16 mouse cellular contexts compared by ENCODE assay signal in genomic region chr8:10606028-10606815, GRCm38 (mm10).
DNase-seq lines count a peak whose midpoint lies in the region; ATAC-seq and TF ChIP-seq lines count a peak whose summit lies in the region.
"Had no signal": no experiment of that assay in that cellular context is flagged by ENCODE, and none has a peak within 500 bp of the region (broad histone marks: within the 10 kb centered on the region; RNA-seq: fewer than 3 reads in every experiment).

No protein-coding gene starts in this region.

- no peaks in the 10 kb centered on the region for H3K9me3 ChIP-seq in lung, embryonic 14.5 days (ENCODE audit: low read depth, low read length)
- no peaks in the 10 kb centered on the region for H3K9me3 ChIP-seq in neural tube, embryonic 15.5 days (replicated peaks)
- H3K9me3 ChIP-seq: embryonic facial prominence, embryonic 15.5 days; heart, embryonic 13.5 days; lung, embryonic 15.5 days had no signal

- H3K36me3 ChIP-seq in lung, embryonic 14.5 days (ENCODE audit: insufficient read depth), result no peaks in the 10 kb centered on the region
- no peaks in the 10 kb centered on the region for H3K36me3 ChIP-seq in neural tube, embryonic 15.5 days
- H3K36me3 ChIP-seq: embryonic facial prominence, embryonic 15.5 days; heart, embryonic 13.5 days; lung, embryonic 15.5 days had no signal

- DNase-seq in adrenal gland, postnatal 10 days, result peak; percentile 10
- DNase-seq in adrenal gland, adult 8-10 months, result no peak
- DNase-seq in lung, embryonic 14.5 days, result peak; percentile 45
- no peak for DNase-seq in lung, postnatal 25 days (ENCODE audit: low spot score)
- peak; percentile 54 for DNase-seq in kidney, postnatal 10 days
- DNase-seq in right cerebral cortex, adult 2 months (ENCODE audit: low spot score in 2 of 2), result no peak
- no peak for DNase-seq in cerebellum, adult 9-10 months
- DNase-seq: B cell, adult 2 months; right cerebral cortex, adult 18-20 months; thymus, postnatal 36 days had no signal

- no peak overlapping the region for H3K27ac ChIP-seq in lung, embryonic 14.5 days (ENCODE audit: low read depth)
- peak overlapping the region; percentile 52; the same call in 1 of the 2 replicates for H3K27ac ChIP-seq in neural tube, embryonic 15.5 days (replicated peaks)
- H3K27ac ChIP-seq: embryonic facial prominence, embryonic 15.5 days; heart, embryonic 13.5 days; lung, embryonic 15.5 days had no signal

- WGBS in lung, embryonic 14.5 days, result 32% methylated on average over 12 of the region's 12 CpGs
- WGBS in neural tube, embryonic 15.5 days, result 10% methylated on average over 12 of the region's 12 CpGs

- no peak for TF ChIP-seq CTCF in lung, embryonic 14.5 days (IDR thresholded peaks at IDR 0.05; ENCODE audit: low read depth)

- no peak for ATAC-seq in lung, embryonic 14.5 days (ENCODE audit: insufficient read depth)
- peak; percentile 43; the same call in 1 of the 2 replicates for ATAC-seq in neural tube, embryonic 15.5 days (ENCODE audit: low FRiP score)
- ATAC-seq: intestine, postnatal 0 days; midbrain, embryonic 16.5 days had no signal

- no peaks in the 10 kb centered on the region for H3K4me1 ChIP-seq in lung, embryonic 14.5 days (ENCODE audit: insufficient read depth)
- H3K4me1 ChIP-seq in neural tube, embryonic 15.5 days, result peaks cover 33% of the 10 kb centered on the region
- H3K4me1 ChIP-seq: lung, embryonic 15.5 days had no signal

- H3K4me2 ChIP-seq in lung, embryonic 14.5 days, result no peak overlapping the region
- H3K4me2 ChIP-seq in neural tube, embryonic 15.5 days, result no peak overlapping the region
- H3K4me2 ChIP-seq: embryonic facial prominence, embryonic 15.5 days; heart, embryonic 13.5 days; lung, embryonic 15.5 days had no signal

- no peaks in the 10 kb centered on the region for H3K27me3 ChIP-seq in lung, embryonic 14.5 days (ENCODE audit: insufficient read depth, low read length)
- H3K27me3 ChIP-seq in neural tube, embryonic 15.5 days (replicated peaks), result no peaks in the 10 kb centered on the region; the same call in 1 of the 2 replicates
- H3K27me3 ChIP-seq: embryonic facial prominence, embryonic 15.5 days; heart, embryonic 13.5 days; lung, embryonic 15.5 days had no signal

- H3K9ac ChIP-seq in lung, embryonic 14.5 days, result no peak overlapping the region
- H3K9ac ChIP-seq in neural tube, embryonic 15.5 days (replicated peaks), result no peak overlapping the region
- H3K9ac ChIP-seq: embryonic facial prominence, embryonic 15.5 days; heart, embryonic 13.5 days; lung, embryonic 15.5 days had no signal

- no peak overlapping the region for H3K4me3 ChIP-seq in lung, embryonic 14.5 days (ENCODE audit: low read depth, low read length)
- no peak overlapping the region for H3K4me3 ChIP-seq in neural tube, embryonic 15.5 days (replicated peaks)
- H3K4me3 ChIP-seq: embryonic facial prominence, embryonic 15.5 days; heart, embryonic 13.5 days; lung, embryonic 15.5 days had no signal

Comparison
In these comparisons a context has a peak if more than half of its experiments do, and no peak if none do; other contexts are left out.
1. DNase-seq: peak in adrenal gland, postnatal 10 days (single experiment), lung, embryonic 14.5 days (single experiment) and kidney, postnatal 10 days (single experiment); none in adrenal gland, adult 8-10 months (single experiment), lung, postnatal 25 days (single experiment), right cerebral cortex, adult 2 months (0 of 2) and cerebellum, adult 9-10 months (single experiment).